Mouse (Mus musculus) adrenal gland, postnatal 36 days (tissue): Measurements from ENCODE around the gene Gpc1. TPM values are rescaled to one million over a fixed set of nuclear protein-coding genes. Genes with fewer than 3 reads are reported as not detected.

Source experiments
- DNase-seq, 2 experiments: peaks; one replicate each; pipeline ENCODE4 v3.0.0; 2021; ENCODE audit warnings: mixed read lengths in 1 of 2
- microRNA-seq: library from miRNA; unstranded; fragments of <30 nt; microRNA quantifications from one replicate; pipeline ENCODE4 v1.2.0, GENCODE M21; 2021
- total RNA-seq, 2 experiments: library from RNA; stranded (reverse); gene quantifications; 2 replicates each; pipeline ENCODE4 v1.2.3; 2021

Gene Gpc1
- total RNA-seq, 2 experiments from 2014 or later: 61.7 to 73.1 TPM

- DNase-seq: no peak
Measured at GRCm38 (mm10) chr1:92879266-92879665, 47.8 kb downstream of the Gpc1 start.

- no peak for DNase-seq
Measured at GRCm38 (mm10) chr1:92880101-92880500, 48.7 kb downstream of the Gpc1 start.

- no peak for DNase-seq
Measured at GRCm38 (mm10) chr1:92881982-92882381, 50.5 kb downstream of the Gpc1 start.

- DNase-seq: no peak
Measured at GRCm38 (mm10) chr1:92888901-92889655, 57.6 kb downstream of the Gpc1 start.

- DNase-seq: no peak
Measured at GRCm38 (mm10) chr1:92892791-92893190, 61.3 kb downstream of the Gpc1 start.

GRCm38 (mm10) chr1:92893896-92894295 lies 62.5 kb downstream of the Gpc1 start:
- no peak for DNase-seq

GRCm38 (mm10) chr1:92895089-92895488 lies 63.6 kb downstream of the Gpc1 start:
- peak; percentile 81 to 86 for DNase-seq

- peak; percentile 76 to 77 for DNase-seq
Measured at GRCm38 (mm10) chr1:92902786-92903185, 71.3 kb downstream of the Gpc1 start, which contains the start of gene Ankmy1. Ankmy1 (minus strand) TSS chr1:92902906.

GRCm38 (mm10) chr1:92903627-92904026 lies 72.2 kb downstream of the Gpc1 start:
- peak; percentile 42 to 44 for DNase-seq

GRCm38 (mm10) chr1:92905703-92906310 lies 74.4 kb downstream of the Gpc1 start:
- no peak for DNase-seq

GRCm38 (mm10) chr1:92906779-92907631 lies 75.6 kb downstream of the Gpc1 start, which contains the start of gene Dusp28:
Dusp28 (plus strand) TSS chr1:92906981.
- peak; percentile 95 to 97 for DNase-seq

GRCm38 (mm10) chr1:92907632-92908360 lies 76.4 kb downstream of the Gpc1 start:
- DNase-seq: no peak

- no peak for DNase-seq
Measured at GRCm38 (mm10) chr1:92908664-92909063, 77.2 kb downstream of the Gpc1 start.

GRCm38 (mm10) chr1:92909068-92909467 lies 77.6 kb downstream of the Gpc1 start:
- no peak for DNase-seq

Small RNA genes within 50 kb of the gene (microRNA-seq; reads per million reads assigned to microRNA genes)
- gene Mir149: 1,362 reads per million, percentile 80 among the genes with 10 or more reads in this experiment

Other genes starting within 250 kb of the Gpc1 start
- gene Olfr1412, start 245.9 kb upstream of the Gpc1 start, total RNA-seq: not detected
- not detected for gene Olfr1411, start 237.2 kb upstream of the Gpc1 start, total RNA-seq
- not detected for gene Olfr1410, start 225.9 kb upstream of the Gpc1 start, total RNA-seq
- not detected for gene Olfr12, start 213.9 kb upstream of the Gpc1 start, total RNA-seq
- gene Cops9, start 189.7 kb upstream of the Gpc1 start, total RNA-seq: 100 to 1,000 TPM; 332 to 335 TPM
- not detected for gene Otos, start 182.8 kb upstream of the Gpc1 start, total RNA-seq
- 1 to 10 TPM in 1 of 2 experiments, under 1 TPM in 1; 0.93 to 1.0 TPM for gene Ankmy1, start 71.3 kb downstream of the Gpc1 start, total RNA-seq
- 10 to 100 TPM; 12.0 to 13.7 TPM for gene Dusp28, start 75.3 kb downstream of the Gpc1 start, total RNA-seq
- 10 to 100 TPM; 66.5 to 79.4 TPM for gene Rnpepl1, start 79.1 kb downstream of the Gpc1 start, total RNA-seq
- 10 to 100 TPM; 16.0 to 16.7 TPM for gene Capn10, start 102.7 kb downstream of the Gpc1 start, total RNA-seq
- 1 to 10 TPM in 1 of 2 experiments, under 1 TPM in 1; 0.53 to 1.9 TPM for gene Gpr35, start 119.2 kb downstream of the Gpc1 start, total RNA-seq
- not detected for gene Aqp12, start 174.7 kb downstream of the Gpc1 start, total RNA-seq